Mouse (Mus musculus) left cerebral cortex, adult 8-10 months (tissue): ENCODE measurements around the gene Cd276. TPM values are rescaled to one million over a fixed set of nuclear protein-coding genes. Genes with fewer than 3 reads are reported as not detected.
"Not testable (repeated sequence)": the region's sequence is repeated elsewhere in the genome, so short reads cannot be mapped to it uniquely, and the experiment has no call there.

Experiments used
- DNase-seq, 2 experiments: peaks; one replicate each; pipeline ENCODE4 v3.0.0; 2022; ENCODE audit warnings: low spot score in 2 of 2
- total RNA-seq, 4 experiments: library from RNA; stranded (reverse); gene quantifications; 2 replicates each; pipeline ENCODE4 v1.2.4; 2022

Cd276 gene
- total RNA-seq, result 1 to 10 TPM; 7.8 to 9.5 (median 8.7) TPM

- DNase-seq, result peak; percentile 63 to 77
Observed at GRCm38 (mm10) chr9:58554908-58555684, at the start of gene Cd276. Gene Cd276, minus strand, starts transcription at chr9:58555437.

- DNase-seq, result no peak
Observed at GRCm38 (mm10) chr9:58595313-58595712, 40.1 kb upstream of the Cd276 start.

GRCm38 (mm10) chr9:58588657-58589056 lies 33.4 kb upstream of the Cd276 start:
- no peak for DNase-seq

- DNase-seq, result no peak
Observed at GRCm38 (mm10) chr9:58584323-58584722, 29.1 kb upstream of the Cd276 start.

GRCm38 (mm10) chr9:58583267-58583641 lies 28.0 kb upstream of the Cd276 start:
- no peak for DNase-seq

- DNase-seq, result peak; percentile 34
Observed at GRCm38 (mm10) chr9:58582581-58583266, 27.5 kb upstream of the Cd276 start.

GRCm38 (mm10) chr9:58581958-58582540 lies 26.8 kb upstream of the Cd276 start, which contains the start of gene Nptn:
Gene Nptn, plus strand, starts transcription at chr9:58582240.
- peak; percentile 90 to 97 for DNase-seq

- DNase-seq, result no peak
Observed at GRCm38 (mm10) chr9:58581283-58581930, 26.2 kb upstream of the Cd276 start.

GRCm38 (mm10) chr9:58580453-58581195 lies 25.4 kb upstream of the Cd276 start:
- not testable (repeated sequence) for DNase-seq

- peak; percentile 48 to 81 for DNase-seq
Observed at GRCm38 (mm10) chr9:58578669-58579068, 23.4 kb upstream of the Cd276 start.

GRCm38 (mm10) chr9:58571001-58571400 lies 15.8 kb upstream of the Cd276 start:
- DNase-seq, result no peak

- DNase-seq, result no peak
Observed at GRCm38 (mm10) chr9:58567682-58568081, 12.4 kb upstream of the Cd276 start.

- DNase-seq, result not testable (repeated sequence)
Observed at GRCm38 (mm10) chr9:58565945-58566344, 10.7 kb upstream of the Cd276 start.

GRCm38 (mm10) chr9:58560211-58560610 lies 5.0 kb upstream of the Cd276 start:
- DNase-seq, result no peak

- DNase-seq, result no peak
Observed at GRCm38 (mm10) chr9:58557457-58558455, 2.5 kb upstream of the Cd276 start.

- no peak for DNase-seq
Observed at GRCm38 (mm10) chr9:58556627-58557026, 1.4 kb upstream of the Cd276 start.

GRCm38 (mm10) chr9:58555685-58556414 lies 613 bp upstream of the Cd276 start:
- no peak for DNase-seq

- peak in 1 of 2 experiments; percentile 47 for DNase-seq
Observed at GRCm38 (mm10) chr9:58554056-58554907, 955 bp downstream of the Cd276 start.
